Mouse (Mus musculus) embryonic fibroblast, embryonic 13.5 days (primary cell): ENCODE data around the gene Map3k4.

Experiments
- CTCF ChIP-seq: IDR thresholded peaks from 2 replicates; pipeline ENCODE4 v1.5.1; 2011; ENCODE audit warnings: mild to moderate bottlenecking, control low read depth, low read length, moderate library complexity, borderline replicate concordance; ENCODE audit not compliant: insufficient read depth
- POLR2A ChIP-seq: IDR thresholded peaks from 2 replicates; pipeline ENCODE4 v1.6.1; 2011; ENCODE audit warnings: low read depth, mild to moderate bottlenecking, control low read depth, low read length, moderate library complexity

GRCm38 (mm10) chr17:12309059-12309458, 9.5 kb downstream of the Map3k4 start:
- TF ChIP-seq POLR2A (no peak), CTCF (no peak)
